Mouse (Mus musculus) embryonic facial prominence, embryonic 12.5 days (tissue): ENCODE measurements around the gene Rev1. TPM values are rescaled to one million over a fixed set of nuclear protein-coding genes. Genes with fewer than 3 reads are reported as not detected.

Experiments
- ATAC-seq: fragments of 200-750 bp; cut with Nextera tagmentation; 2 replicates; pipeline ENCODE4 v1.8.0; 2017; ENCODE audit not compliant: insufficient number of reproducible peaks, insufficient read depth, low FRiP score, low TSS enrichment
- H3K27ac ChIP-seq: fragments of 300-500 bp; sonication (generic); 2 replicates; pipeline ENCODE4 v1.5.1; 2016; ENCODE audit warnings: mild to moderate bottlenecking
- H3K27me3 ChIP-seq: fragments of 300-500 bp; sonication (generic); 2 replicates; pipeline ENCODE4 v1.6.1; 2016; ENCODE audit warnings: mild to moderate bottlenecking, moderate library complexity
- H3K36me3 ChIP-seq: fragments of 300-500 bp; sonication (generic); 2 replicates; pipeline ENCODE4 v1.6.1; 2016; ENCODE audit warnings: mild to moderate bottlenecking
- H3K4me1 ChIP-seq: fragments of 300-500 bp; sonication (generic); 2 replicates; pipeline ENCODE4 v1.6.1; 2016
- H3K4me2 ChIP-seq: fragments of 300-500 bp; sonication (generic); replicated peaks from 2 replicates; pipeline ENCODE4 v1.6.1; 2016; ENCODE audit warnings: mild to moderate bottlenecking, moderate library complexity
- H3K4me3 ChIP-seq: fragments of 300-500 bp; sonication (generic); 2 replicates; pipeline ENCODE4 v1.5.1; 2016; ENCODE audit warnings: mild to moderate bottlenecking
- H3K9ac ChIP-seq: fragments of 300-500 bp; sonication (generic); 2 replicates; pipeline ENCODE4 v1.6.1; 2016; ENCODE audit warnings: mild to moderate bottlenecking, moderate library complexity
- H3K9me3 ChIP-seq: fragments of 300-500 bp; sonication (generic); 2 replicates; pipeline ENCODE4 v1.6.1; 2016; ENCODE audit warnings: mild to moderate bottlenecking, moderate library complexity
- WGBS: fragments of 180-500 bp; shearing (Covaris S2); methylation state at CpG from one replicate; pipeline ENCODE4 v1.1.7; 2016; 5-methylcytosine and 5-hydroxymethylcytosine counted together
- polyA plus RNA-seq: library from polyadenylated mRNA; unstranded; fragments of >200 nt; fragmentation: Nextera tagmentation; extraction: Ambion mirVana; gene quantifications from 2 replicates; pipeline ENCODE4 v1.2.1, GENCODE M21; 2016

Gene Rev1
- polyA plus RNA-seq, 1 experiment from 2014 or later, result 48.6 TPM

DNA sequence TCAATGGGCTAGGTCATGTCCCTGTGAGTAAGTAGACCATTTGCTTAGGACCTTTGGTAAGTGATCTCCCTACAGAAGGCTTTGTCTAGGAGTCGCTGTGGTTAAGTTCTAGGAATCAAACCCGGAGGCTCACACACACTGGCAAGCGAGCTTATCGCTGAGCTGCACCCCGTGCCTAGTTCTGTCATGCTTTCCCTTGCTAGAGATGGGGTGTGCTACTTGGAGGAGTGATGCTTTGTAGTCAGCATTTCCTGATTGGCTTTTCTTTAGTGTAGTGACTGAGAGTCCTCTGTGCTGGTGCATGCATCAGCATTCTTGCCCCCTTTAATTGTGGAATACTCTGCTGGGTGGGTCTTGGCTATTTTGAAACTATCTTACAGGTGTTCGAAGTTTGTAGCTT, 118.0 kb downstream of the Rev1 start:
- Histone ChIP-seq H3K4me1 (no peaks in the 10 kb centered on the region), H3K9me3 (no peaks in the 10 kb centered on the region), H3K4me2 (no peak overlapping the region), H3K27ac (no peak overlapping the region), H3K4me3 (no peak overlapping the region), H3K9ac (no peak overlapping the region), H3K27me3 (no peaks in the 10 kb centered on the region), H3K36me3 (no peaks in the 10 kb centered on the region)
- no peak for ATAC-seq
- 84% methylated on average over 6 of the region's 6 CpGs for WGBS

DNA sequence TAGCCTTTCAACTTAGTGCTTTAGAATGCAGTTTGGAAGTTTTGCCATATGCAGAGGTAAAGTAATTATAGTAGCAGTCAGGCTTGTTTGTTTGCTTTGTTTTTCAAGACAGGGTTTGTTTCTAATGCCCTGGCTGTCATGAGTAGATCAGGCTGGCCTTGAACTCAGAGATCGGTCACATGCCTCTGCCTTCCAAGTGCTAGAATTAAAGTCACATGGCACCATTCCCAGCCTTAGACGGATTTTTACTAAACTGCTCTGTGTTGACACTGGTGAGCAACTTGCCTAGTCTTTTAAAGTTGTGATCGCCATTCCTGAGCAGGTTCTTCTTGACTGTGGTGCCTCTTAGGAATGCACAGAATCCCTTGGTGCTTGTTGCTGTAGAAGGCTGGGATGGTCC, 122.9 kb downstream of the Rev1 start:
- H3K4me3 ChIP-seq, result no peak overlapping the region
- 71% methylated on average over 3 of the region's 3 CpGs for whole genome bisulfite sequencing
- H3K9me3 ChIP-seq, result no peaks in the 10 kb centered on the region
- no peak overlapping the region for H3K27ac ChIP-seq
- H3K4me2 ChIP-seq, result no peak overlapping the region
- no peak overlapping the region for H3K9ac ChIP-seq
- H3K4me1 ChIP-seq, result no peaks in the 10 kb centered on the region
- no peak for ATAC-seq
- no peaks in the 10 kb centered on the region for H3K36me3 ChIP-seq
- no peaks in the 10 kb centered on the region for H3K27me3 ChIP-seq

DNA sequence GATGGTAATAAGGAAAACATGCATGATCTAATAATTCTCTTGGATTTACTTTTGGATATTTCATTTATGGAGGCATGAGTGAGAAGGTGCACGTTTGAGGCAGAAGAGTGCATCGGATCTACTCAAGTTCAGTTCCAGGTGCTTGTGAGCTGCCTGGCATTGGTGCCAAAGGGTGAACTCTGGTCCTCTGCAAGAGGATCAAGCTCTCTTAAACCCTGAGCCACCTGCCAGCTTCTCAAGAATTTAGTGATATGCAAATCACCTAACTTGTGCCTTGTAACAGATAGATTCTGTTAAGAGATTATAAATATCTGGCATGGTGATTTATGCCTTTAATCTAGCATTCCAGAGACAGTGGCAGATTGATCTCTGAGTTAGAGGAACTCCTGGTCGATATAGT, 126.6 kb downstream of the Rev1 start:
- WGBS, result 89% methylated on average over 3 of the region's 3 CpGs
- no peak for ATAC-seq

More for the DNA sequence above, 126.6 kb downstream of the Rev1 start:
- Histone ChIP-seq H3K27me3 (no peaks in the 10 kb centered on the region), H3K4me1 (peaks cover 10% of the 10 kb centered on the region), H3K27ac (no peak overlapping the region), H3K4me3 (no peak overlapping the region), H3K36me3 (no peaks in the 10 kb centered on the region), H3K9me3 (no peaks in the 10 kb centered on the region), H3K9ac (no peak overlapping the region), H3K4me2 (no peak overlapping the region)

Other genes starting within 250 kb of the Rev1 start
- gene Mitd1, start 239.4 kb downstream of the Rev1 start, polyA plus RNA-seq, result 25.3 and 25.4 TPM in 2 replicates
- gene Mrpl30, start 239.3 kb downstream of the Rev1 start, polyA plus RNA-seq, result 232 and 245 TPM in 2 replicates
- not detected in 2 replicates for gene Lyg2, start 213.3 kb downstream of the Rev1 start, polyA plus RNA-seq
- not detected in 2 replicates for gene Lyg1, start 172.0 kb downstream of the Rev1 start, polyA plus RNA-seq
- 144 and 155 TPM in 2 replicates for gene Txndc9, start 131.9 kb downstream of the Rev1 start, polyA plus RNA-seq
- 31.5 and 34.2 TPM in 2 replicates for gene Eif5b, start 131.8 kb downstream of the Rev1 start, polyA plus RNA-seq